Mouse (Mus musculus) stomach, embryonic 14.5 days (tissue): ENCODE measurements around the gene AI464131. TPM values are rescaled to one million over a fixed set of nuclear protein-coding genes. Genes with fewer than 3 reads are reported as not detected.

ENCODE experiments used
- ATAC-seq: fragments of 200-750 bp; cut with Nextera tagmentation; 2 replicates; pipeline ENCODE4 v1.8.0; 2017; ENCODE audit warnings: low read depth, moderate TSS enrichment; ENCODE audit not compliant: insufficient number of reproducible peaks, insufficient read depth, low FRiP score
- H3K27ac ChIP-seq: fragments of 300-500 bp; sonication (generic); 2 replicates; pipeline ENCODE4 v1.5.1; 2014; ENCODE audit warnings: mild to moderate bottlenecking, low read length, moderate library complexity, mixed read lengths
- H3K27me3 ChIP-seq: fragments of 300-500 bp; sonication (generic); 2 replicates; pipeline ENCODE4 v1.6.1; 2014; ENCODE audit warnings: low read length, control low read depth, mixed read lengths; ENCODE audit not compliant: control insufficient read depth, insufficient read depth
- H3K36me3 ChIP-seq: fragments of 300-500 bp; sonication (generic); 2 replicates; pipeline ENCODE4 v1.6.1; 2014; ENCODE audit warnings: mild to moderate bottlenecking, control low read depth, low read length, moderate library complexity, mixed read lengths; ENCODE audit not compliant: control insufficient read depth, insufficient read depth
- H3K4me1 ChIP-seq: fragments of 300-500 bp; sonication (generic); 2 replicates; pipeline ENCODE4 v1.6.1; 2014; ENCODE audit warnings: low read length, control low read depth, mixed read lengths; ENCODE audit not compliant: control insufficient read depth, insufficient read depth
- H3K4me2 ChIP-seq: fragments of 300-500 bp; sonication (generic); replicated peaks from 2 replicates; pipeline ENCODE4 v1.6.1; 2014; ENCODE audit warnings: low read depth, low read length, control low read depth
- H3K4me3 ChIP-seq: fragments of 300-500 bp; sonication (generic); 2 replicates; pipeline ENCODE4 v1.5.1; 2014; ENCODE audit warnings: low read depth, low read length, control low read depth
- H3K9ac ChIP-seq: fragments of 300-500 bp; sonication (generic); replicated peaks from 2 replicates; pipeline ENCODE4 v1.6.1; 2014; ENCODE audit warnings: low read depth, mild to moderate bottlenecking, control low read depth, low read length, moderate library complexity, mixed read lengths
- H3K9me3 ChIP-seq: fragments of 300-500 bp; sonication (generic); 2 replicates; pipeline ENCODE4 v1.6.1; 2016; ENCODE audit warnings: low read depth, low read length, control low read depth; ENCODE audit not compliant: control insufficient read depth
- whole genome bisulfite sequencing: fragments of 180-500 bp; shearing (Covaris S2); extraction: QIAGEN DNeasy Blood & Tissue Kit; methylation state at CpG from one replicate; pipeline ENCODE4 v1.1.7; 2014; 5-methylcytosine and 5-hydroxymethylcytosine counted together
- polyA plus RNA-seq: library from polyadenylated mRNA; unstranded; fragments of >200 nt; fragmentation: Nextera tagmentation; extraction: Ambion mirVana; gene quantifications from 2 replicates; pipeline ENCODE4 v1.2.1, GENCODE M21; 2014

Gene AI464131
- polyA plus RNA-seq, 1 experiment from 2014 or later = 4.8 TPM

- Histone ChIP-seq H3K9ac (no peak overlapping the region), H3K9me3 (no peaks in the 10 kb centered on the region), H3K4me3 (no peak overlapping the region), H3K36me3 (no peaks in the 10 kb centered on the region), H3K27ac (no peak overlapping the region), H3K4me1 (no peaks in the 10 kb centered on the region), H3K4me2 (no peak overlapping the region), H3K27me3 (no peaks in the 10 kb centered on the region)
- 73% methylated on average over 7 of the region's 7 CpGs for WGBS
- no peak for ATAC-seq
These were observed 23.7 kb upstream of the AI464131 start for GRCm38 (mm10) chr4:41526553-41526952.

GRCm38 (mm10) chr4:41524829-41525228, 22.0 kb upstream of the AI464131 start:
- Histone ChIP-seq H3K9ac (no peak overlapping the region), H3K27ac (no peak overlapping the region), H3K4me2 (no peak overlapping the region), H3K36me3 (no peaks in the 10 kb centered on the region), H3K4me1 (no peaks in the 10 kb centered on the region), H3K9me3 (no peaks in the 10 kb centered on the region), H3K27me3 (no peaks in the 10 kb centered on the region), H3K4me3 (no peak overlapping the region)
- ATAC-seq = no peak
- WGBS = 68% methylated on average over 9 of the region's 9 CpGs

- H3K4me1 ChIP-seq = no peaks in the 10 kb centered on the region
- H3K4me3 ChIP-seq = no peak overlapping the region
- 82% methylated on average over 7 of the region's 7 CpGs for WGBS
- no peak for ATAC-seq
- H3K4me2 ChIP-seq = no peak overlapping the region
- no peak overlapping the region for H3K9ac ChIP-seq
- no peaks in the 10 kb centered on the region for H3K27me3 ChIP-seq
- no peaks in the 10 kb centered on the region for H3K36me3 ChIP-seq
- H3K27ac ChIP-seq = no peak overlapping the region
- H3K9me3 ChIP-seq = no peaks in the 10 kb centered on the region
These were observed 21.0 kb upstream of the AI464131 start for GRCm38 (mm10) chr4:41523839-41524238.

- no peak for ATAC-seq
- Histone ChIP-seq H3K36me3 (no peaks in the 10 kb centered on the region), H3K4me1 (no peaks in the 10 kb centered on the region), H3K4me3 (no peak overlapping the region), H3K27me3 (no peaks in the 10 kb centered on the region), H3K4me2 (no peak overlapping the region), H3K9ac (no peak overlapping the region), H3K9me3 (no peaks in the 10 kb centered on the region), H3K27ac (no peak overlapping the region)
- 44% methylated on average over 5 of the region's 5 CpGs for WGBS
These were observed 19.9 kb upstream of the AI464131 start for GRCm38 (mm10) chr4:41522788-41523187.

GRCm38 (mm10) chr4:41522136-41522535, 19.3 kb upstream of the AI464131 start:
- no peak overlapping the region for H3K27ac ChIP-seq
- no peaks in the 10 kb centered on the region for H3K27me3 ChIP-seq
- no peak overlapping the region for H3K4me2 ChIP-seq
- no peaks in the 10 kb centered on the region for H3K9me3 ChIP-seq
- no peak overlapping the region for H3K9ac ChIP-seq
- 81% methylated on average over 6 of the region's 6 CpGs for WGBS
- H3K36me3 ChIP-seq = no peaks in the 10 kb centered on the region
- no peak for ATAC-seq
- H3K4me1 ChIP-seq = no peaks in the 10 kb centered on the region
- H3K4me3 ChIP-seq = no peak overlapping the region

GRCm38 (mm10) chr4:41520641-41521040, 17.8 kb upstream of the AI464131 start:
- H3K4me3 ChIP-seq = no peak overlapping the region
- H3K4me2 ChIP-seq = no peak overlapping the region
- no peaks in the 10 kb centered on the region for H3K9me3 ChIP-seq
- H3K36me3 ChIP-seq = no peaks in the 10 kb centered on the region
- ATAC-seq = no peak
- H3K27ac ChIP-seq = no peak overlapping the region
- no peaks in the 10 kb centered on the region for H3K4me1 ChIP-seq
- H3K9ac ChIP-seq = no peak overlapping the region
- H3K27me3 ChIP-seq = no peaks in the 10 kb centered on the region
- WGBS = 28% methylated on average over 14 of the region's 14 CpGs

- no peak for ATAC-seq
- Histone ChIP-seq H3K9ac (no peak overlapping the region), H3K4me2 (no peak overlapping the region), H3K4me1 (no peaks in the 10 kb centered on the region), H3K9me3 (no peaks in the 10 kb centered on the region), H3K27ac (no peak overlapping the region), H3K27me3 (no peaks in the 10 kb centered on the region), H3K36me3 (no peaks in the 10 kb centered on the region), H3K4me3 (no peak overlapping the region)
- WGBS = 94% methylated on average over 5 of the region's 5 CpGs
These were observed 16.3 kb upstream of the AI464131 start for GRCm38 (mm10) chr4:41519195-41519594.

- WGBS = 79% methylated on average over 7 of the region's 7 CpGs
- no peaks in the 10 kb centered on the region for H3K4me1 ChIP-seq
These were observed 15.5 kb upstream of the AI464131 start for GRCm38 (mm10) chr4:41518349-41518748.

GRCm38 (mm10) chr4:41517233-41517632, 14.4 kb upstream of the AI464131 start, which contains the start of gene 1110017D15Rik:
TSS of gene 1110017D15Rik (minus strand) at chr4:41517333.
- no peaks in the 10 kb centered on the region for H3K36me3 ChIP-seq
- no peaks in the 10 kb centered on the region for H3K9me3 ChIP-seq
- no peak for ATAC-seq
- H3K4me1 ChIP-seq = no peaks in the 10 kb centered on the region
- H3K27ac ChIP-seq = no peak within 1 kb of the TSS
- 83% methylated on average over 2 of the region's 2 CpGs for WGBS
- H3K27me3 ChIP-seq = no peaks in the 10 kb centered on the region
- no peak within 1 kb of the TSS for H3K9ac ChIP-seq
- no peak within 1 kb of the TSS for H3K4me3 ChIP-seq
- H3K4me2 ChIP-seq = no peak within 1 kb of the TSS

More at GRCm38 (mm10) chr4:41518349-41518748, 15.5 kb upstream of the AI464131 start:
- Histone ChIP-seq H3K9ac (no peak overlapping the region), H3K36me3 (no peaks in the 10 kb centered on the region), H3K4me3 (no peak overlapping the region), H3K27ac (no peak overlapping the region), H3K4me2 (no peak overlapping the region), H3K27me3 (no peaks in the 10 kb centered on the region), H3K9me3 (no peaks in the 10 kb centered on the region)
- ATAC-seq = no peak
